Mouse (Mus musculus) stomach, embryonic 16.5 days (tissue): Measurements from ENCODE around the gene Gm2174. TPM values are rescaled to one million over a fixed set of nuclear protein-coding genes. Genes with fewer than 3 reads are reported as not detected.

Source experiments
- ATAC-seq: fragments of 200-750 bp; cut with Nextera tagmentation; 2 replicates; pipeline ENCODE4 v1.8.0; 2017; ENCODE audit warnings: moderate number of reproducible peaks, moderate TSS enrichment; ENCODE audit not compliant: insufficient read depth, low FRiP score
- H3K27ac ChIP-seq: fragments of 300-500 bp; sonication (generic); 2 replicates; pipeline ENCODE4 v1.5.1; 2014; ENCODE audit warnings: low read length
- H3K27me3 ChIP-seq: fragments of 300-500 bp; sonication (generic); 2 replicates; pipeline ENCODE4 v1.6.1; 2014; ENCODE audit warnings: low read length, control low read depth, mixed read lengths; ENCODE audit not compliant: control insufficient read depth, insufficient read depth
- H3K36me3 ChIP-seq: fragments of 300-500 bp; sonication (generic); 2 replicates; pipeline ENCODE4 v1.6.1; 2014; ENCODE audit warnings: low read length; ENCODE audit not compliant: control insufficient read depth, insufficient read depth
- H3K4me1 ChIP-seq: fragments of 300-500 bp; sonication (generic); 2 replicates; pipeline ENCODE4 v1.6.1; 2014; ENCODE audit warnings: low read length, control low read depth, mixed read lengths; ENCODE audit not compliant: control insufficient read depth, insufficient read depth
- H3K4me2 ChIP-seq: fragments of 300-500 bp; sonication (generic); 2 replicates; pipeline ENCODE4 v1.6.1; 2014; ENCODE audit warnings: low read depth, low read length, mixed read lengths
- H3K4me3 ChIP-seq: fragments of 300-500 bp; sonication (generic); replicated peaks from 2 replicates; pipeline ENCODE4 v1.5.1; 2014; ENCODE audit warnings: mild to moderate bottlenecking, low read length
- H3K9ac ChIP-seq: fragments of 300-500 bp; sonication (generic); 2 replicates; pipeline ENCODE4 v1.6.1; 2014; ENCODE audit warnings: low read length
- H3K9me3 ChIP-seq: fragments of 300-500 bp; sonication (generic); replicated peaks from 2 replicates; pipeline ENCODE4 v1.6.1; 2016; ENCODE audit warnings: low read length, control low read depth; ENCODE audit not compliant: control insufficient read depth
- WGBS: fragments of 180-500 bp; shearing (Covaris S2); extraction: QIAGEN DNeasy Blood & Tissue Kit; methylation state at CpG from one replicate; pipeline ENCODE4 v1.1.7; 2014; 5-methylcytosine and 5-hydroxymethylcytosine counted together
- polyA plus RNA-seq: library from polyadenylated mRNA; unstranded; fragments of >200 nt; fragmentation: Nextera tagmentation; extraction: Ambion mirVana; gene quantifications from 2 replicates; pipeline ENCODE4 v1.2.1, GENCODE M21; 2015

Gene Gm2174
- polyA plus RNA-seq, 1 experiment from 2014 or later = 2.4 TPM

- Histone ChIP-seq H3K4me3 (no peak overlapping the region), H3K27ac (no peak overlapping the region), H3K9ac (no peak overlapping the region), H3K4me2 (no peak overlapping the region), H3K4me1 (no peaks in the 10 kb centered on the region), H3K36me3 (no peaks in the 10 kb centered on the region), H3K9me3 (no peaks in the 10 kb centered on the region), H3K27me3 (no peaks in the 10 kb centered on the region)
- WGBS = 88% methylated on average over 3 of the region's 3 CpGs
- no peak for ATAC-seq
These were observed 29.8 kb downstream of the Gm2174 start for GRCm38 (mm10) chrX:56477553-56477952.

- 82% methylated on average over 3 of the region's 3 CpGs for WGBS
- no peaks in the 10 kb centered on the region for H3K4me1 ChIP-seq
- H3K9me3 ChIP-seq = no peaks in the 10 kb centered on the region
- H3K36me3 ChIP-seq = no peaks in the 10 kb centered on the region
- no peak overlapping the region for H3K4me2 ChIP-seq
- no peak overlapping the region for H3K4me3 ChIP-seq
- no peaks in the 10 kb centered on the region for H3K27me3 ChIP-seq
- no peak overlapping the region for H3K27ac ChIP-seq
- ATAC-seq = no peak
- no peak overlapping the region for H3K9ac ChIP-seq
These were observed 34.1 kb downstream of the Gm2174 start for GRCm38 (mm10) chrX:56481906-56482305.

GRCm38 (mm10) chrX:56489758-56490157, 42.0 kb downstream of the Gm2174 start:
- Histone ChIP-seq H3K9me3 (no peaks in the 10 kb centered on the region), H3K27me3 (no peaks in the 10 kb centered on the region), H3K36me3 (no peaks in the 10 kb centered on the region), H3K4me2 (no peak overlapping the region), H3K4me1 (no peaks in the 10 kb centered on the region), H3K27ac (no peak overlapping the region), H3K9ac (no peak overlapping the region), H3K4me3 (no peak overlapping the region)
- no peak for ATAC-seq
- 11% methylated on average over 1 of the region's 1 CpGs for WGBS

- no peaks in the 10 kb centered on the region for H3K9me3 ChIP-seq
- no peak overlapping the region for H3K4me2 ChIP-seq
- H3K4me3 ChIP-seq = no peak overlapping the region
- 81% methylated on average over 7 of the region's 7 CpGs for WGBS
- H3K27ac ChIP-seq = no peak overlapping the region
- no peaks in the 10 kb centered on the region for H3K27me3 ChIP-seq
- no peaks in the 10 kb centered on the region for H3K4me1 ChIP-seq
- ATAC-seq = no peak
- no peaks in the 10 kb centered on the region for H3K36me3 ChIP-seq
- H3K9ac ChIP-seq = no peak overlapping the region
These were observed 49.5 kb downstream of the Gm2174 start for GRCm38 (mm10) chrX:56497241-56497640.

Other genes starting within 250 kb of the Gm2174 start
- gene Gm773, start 235.1 kb upstream of the Gm2174 start, polyA plus RNA-seq = not detected in 2 replicates
- gene Zfp449, start 101.6 kb upstream of the Gm2174 start, polyA plus RNA-seq = 8.3 and 9.2 TPM in 2 replicates
- 3.7 TPM in 2 replicates for gene Smim10l2a, start 73.4 kb upstream of the Gm2174 start, polyA plus RNA-seq
- gene Ints6l, start 6.9 kb downstream of the Gm2174 start, polyA plus RNA-seq = 27.2 and 28.5 TPM in 2 replicates
- not detected in 2 replicates for gene Gm10477, start 76.8 kb downstream of the Gm2174 start, polyA plus RNA-seq
- gene Gm648, start 101.6 kb downstream of the Gm2174 start, polyA plus RNA-seq = 0.30 TPM in 1 of 2 replicates, not detected in the other
- gene Mmgt1, start 150.1 kb downstream of the Gm2174 start, polyA plus RNA-seq = 26.0 and 27.3 TPM in 2 replicates
- 16.6 and 18.5 TPM in 2 replicates for gene Slc9a6, start 161.8 kb downstream of the Gm2174 start, polyA plus RNA-seq